Mouse (Mus musculus): ENCODE measurements around the gene Larp7.

- no peak for TF ChIP-seq CTCF (IDR thresholded peaks at IDR 0.05; ENCODE audit: low read depth)
- TF ChIP-seq EP300 (IDR thresholded peaks at IDR 0.05; ENCODE audit: low read depth) = no peak
Observed at GRCm38 (mm10) chr3:127529824-127530223, 23.3 kb downstream of the Larp7 start.

Measured in liver, postnatal 0 days (tissue).